Mouse (Mus musculus) ovary, adult 18-20 months (tissue): ENCODE measurements around the gene Adgrl3.

Experiments
- DNase-seq: peaks from one replicate; pipeline ENCODE4 v3.0.0; 2022; ENCODE audit warnings: low spot score, mixed read lengths

Adgrl3 gene

DNA sequence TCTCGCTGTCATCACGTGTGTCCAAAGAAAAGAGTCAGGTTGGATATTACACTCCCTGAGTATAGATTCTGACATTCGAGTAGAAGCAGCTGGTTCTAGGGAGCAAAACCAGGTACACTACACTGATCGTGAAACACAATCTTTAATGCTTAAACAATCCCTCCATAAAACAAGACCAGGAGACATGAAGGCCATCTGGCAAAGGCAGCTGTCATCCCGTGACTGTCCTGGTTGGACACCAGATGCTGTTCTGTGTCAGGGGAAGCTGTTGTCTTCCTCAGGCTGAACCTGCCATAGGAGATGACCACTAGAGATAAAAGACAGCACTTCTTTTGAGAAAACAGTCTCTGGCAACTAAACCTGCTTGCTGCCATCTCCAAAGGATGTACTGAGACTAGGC, 228.8 kb downstream of the Adgrl3 start:
- no peak for DNase-seq

DNA sequence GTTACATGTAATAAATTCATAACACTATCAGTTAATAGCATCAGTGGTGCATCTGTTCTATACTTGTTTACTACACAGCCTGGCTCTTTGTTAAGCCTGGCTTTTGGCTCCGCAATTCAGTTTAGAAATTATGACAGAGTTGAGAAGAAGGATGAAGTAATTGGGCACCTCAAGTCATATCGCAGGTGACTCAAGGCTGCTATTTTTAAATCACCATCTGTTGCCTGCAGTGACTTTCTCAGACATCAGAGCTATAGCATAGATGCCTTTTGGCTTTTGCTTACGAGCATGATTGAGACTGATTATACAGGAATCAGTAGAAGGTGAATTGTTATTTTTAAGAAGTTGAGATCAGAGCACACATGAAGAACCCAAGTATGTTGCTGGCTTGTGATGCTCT, 236.2 kb downstream of the Adgrl3 start:
- DNase-seq, result no peak

DNA sequence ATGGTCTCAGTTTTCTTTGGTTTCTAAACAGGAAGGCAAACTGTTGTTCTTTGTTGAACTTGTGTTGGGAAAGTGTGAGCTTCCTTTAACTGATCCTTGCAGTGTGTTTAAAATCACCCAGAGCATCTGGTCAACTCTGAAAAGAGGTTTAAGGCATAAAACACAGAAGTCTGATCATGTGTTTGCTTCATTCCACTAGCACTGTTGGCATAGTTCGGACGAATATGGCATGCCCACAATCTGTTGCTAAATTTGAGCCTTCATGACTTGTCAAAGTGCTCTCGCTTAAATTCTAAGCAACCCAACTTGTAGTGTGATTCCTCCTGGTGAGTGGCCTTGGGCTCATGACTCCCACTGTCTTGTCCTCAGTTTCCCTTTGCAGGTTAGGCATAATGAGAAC, 249.8 kb downstream of the Adgrl3 start:
- no peak for DNase-seq

GRCm38 (mm10) chr5:81275346-81276047, 255.6 kb downstream of the Adgrl3 start:
- DNase-seq, result no peak

GRCm38 (mm10) chr5:81279246-81279645, 259.3 kb downstream of the Adgrl3 start:
- no peak for DNase-seq

DNA sequence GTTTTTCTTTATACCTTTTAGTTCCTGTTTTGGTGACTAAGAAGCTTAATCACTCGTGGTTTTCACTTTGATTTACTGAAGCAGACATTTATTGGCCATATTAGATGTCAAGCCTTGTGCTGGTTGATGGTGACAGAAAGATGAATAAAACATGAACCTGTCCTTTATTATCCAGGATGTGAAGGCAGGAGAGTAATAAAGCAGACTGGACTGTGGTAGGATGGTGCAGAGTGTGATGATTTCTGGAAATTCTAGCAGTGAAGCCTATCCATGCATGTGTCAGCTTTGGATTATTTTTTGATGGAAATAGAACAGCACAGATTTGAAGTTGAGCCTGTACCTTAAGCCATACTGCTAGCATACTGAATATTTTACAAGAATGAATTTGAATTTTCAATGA, 265.7 kb downstream of the Adgrl3 start:
- DNase-seq, result no peak

DNA sequence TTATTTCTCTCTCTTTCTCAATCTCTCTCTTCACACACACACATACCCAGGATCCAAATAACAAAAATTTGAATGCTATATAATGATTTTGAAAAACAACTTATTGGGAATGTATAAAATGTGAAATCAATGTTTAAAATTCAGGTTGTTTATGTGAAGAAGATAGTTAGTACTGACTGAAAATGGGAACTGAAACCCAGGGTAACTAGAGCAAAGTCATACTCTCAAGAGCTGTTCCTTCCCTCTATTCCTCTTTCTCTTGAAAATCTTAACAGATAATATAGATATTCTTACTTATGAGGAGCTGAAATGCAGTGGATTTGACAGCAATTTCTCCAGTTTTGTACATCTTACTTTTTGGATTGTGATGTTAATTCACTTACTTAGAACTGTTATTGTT, 281.9 kb downstream of the Adgrl3 start:
- no peak for DNase-seq

- DNase-seq, result no peak
Observed at GRCm38 (mm10) chr5:81317406-81318112, 297.6 kb downstream of the Adgrl3 start.

DNA sequence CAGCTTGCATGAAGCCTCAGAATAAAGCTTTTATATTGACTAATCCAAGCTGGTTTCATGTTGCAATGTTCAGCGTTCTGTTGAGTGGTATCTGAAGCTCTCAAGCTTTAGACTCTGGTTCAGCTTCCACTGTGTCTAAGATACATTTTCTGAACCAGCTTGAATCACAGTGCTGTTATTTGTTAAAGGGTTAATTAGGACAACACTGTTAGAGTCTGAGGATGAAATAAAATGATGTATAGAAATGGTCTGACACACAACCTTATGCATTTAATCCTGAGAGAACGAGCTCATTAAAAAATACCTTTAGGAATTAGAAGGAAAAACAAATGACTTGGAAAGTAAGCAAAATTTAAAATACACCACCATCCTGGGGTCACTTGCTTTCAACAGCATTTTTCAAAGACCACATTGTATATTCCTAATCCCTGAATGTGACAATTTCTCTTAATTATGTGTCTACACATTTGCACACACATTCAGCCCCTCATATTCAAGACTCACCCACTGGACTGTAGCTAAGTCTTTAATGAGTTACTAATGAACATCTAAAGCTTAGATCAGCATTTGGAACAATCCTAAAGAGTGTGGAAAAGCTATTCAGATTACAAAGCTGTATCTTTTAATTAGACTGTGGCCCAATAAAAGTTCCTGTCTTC, 301.5 kb downstream of the Adgrl3 start:
- no peak for DNase-seq

DNA sequence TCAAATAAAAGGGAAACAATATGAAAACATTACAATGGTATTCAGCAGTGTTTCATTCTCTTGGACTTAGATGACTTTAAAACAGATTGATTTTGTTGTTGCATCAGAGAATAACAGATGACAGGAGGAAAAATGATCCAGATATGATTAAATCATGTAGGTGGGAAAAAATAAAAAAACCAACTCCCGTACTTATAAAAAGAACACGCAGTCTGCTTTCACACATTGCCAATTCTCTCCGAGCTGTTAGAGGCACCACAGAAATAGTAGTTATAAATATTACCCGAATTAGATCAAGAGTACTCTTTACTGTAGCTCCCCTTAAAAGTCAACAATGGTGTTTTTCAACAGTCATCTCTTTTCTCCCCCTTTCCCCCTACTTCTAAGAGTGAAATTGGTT, 302.1 kb downstream of the Adgrl3 start:
- DNase-seq, result no peak

DNA sequence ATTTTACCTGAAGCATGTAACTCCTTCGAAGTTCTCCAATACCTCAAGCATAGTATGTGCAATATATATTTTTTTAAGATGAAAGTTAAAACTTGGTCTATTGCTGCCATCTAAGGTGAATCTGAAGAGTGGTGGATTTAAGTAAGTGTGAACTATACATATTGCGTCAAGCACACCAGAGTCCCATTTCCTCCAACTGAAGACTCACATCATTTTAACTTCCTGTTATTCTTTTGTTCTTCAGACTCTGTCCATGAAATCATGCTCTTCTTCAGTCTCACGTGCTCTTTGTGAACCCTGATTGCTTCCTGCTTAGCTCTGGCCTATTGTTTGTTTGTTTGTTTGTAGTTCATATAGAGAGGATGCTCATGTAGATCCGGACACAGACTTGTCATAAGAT, 307.0 kb downstream of the Adgrl3 start:
- DNase-seq, result no peak

DNA sequence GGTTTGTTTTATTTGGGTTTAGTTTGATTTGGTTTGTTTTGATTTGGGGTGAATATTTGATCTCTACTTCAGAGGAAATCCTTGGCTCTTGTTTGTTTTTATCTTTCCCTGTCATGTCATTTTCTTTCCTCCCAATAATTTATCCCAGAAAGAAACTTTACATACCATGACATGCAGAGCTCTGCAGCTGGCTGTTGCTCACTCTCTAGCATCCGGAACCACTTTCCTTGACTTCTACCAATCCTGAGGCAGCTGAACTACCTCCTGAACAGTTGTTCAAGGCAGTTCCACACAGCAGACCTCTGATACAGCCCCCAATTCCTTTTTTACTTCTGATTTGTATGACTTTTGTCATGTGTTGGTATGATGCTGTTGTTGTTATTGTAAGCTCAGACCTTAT, 307.5 kb downstream of the Adgrl3 start:
- DNase-seq, result no peak

DNA sequence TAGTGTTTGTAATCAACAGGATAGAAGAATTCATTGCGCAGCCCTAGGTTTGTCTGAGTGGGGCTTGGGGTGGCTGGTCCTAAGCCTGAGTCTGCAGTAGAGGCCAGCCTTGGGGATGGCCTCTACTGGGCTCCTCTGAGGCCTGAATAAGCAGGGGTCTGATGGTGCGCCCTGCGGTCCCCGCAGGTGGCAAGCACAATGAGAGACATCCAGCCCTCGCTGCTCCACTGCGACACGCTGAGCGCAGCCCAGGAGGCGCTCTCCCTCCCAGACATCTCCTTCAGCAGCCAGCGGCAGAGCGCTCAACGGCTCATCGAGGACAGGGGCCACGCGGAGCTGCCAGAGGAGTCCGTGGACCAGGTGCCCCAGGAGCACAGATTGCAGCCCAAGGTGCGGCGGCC, 309.6 kb downstream of the Adgrl3 start:
- DNase-seq, result no peak

- DNase-seq, result no peak
Observed at GRCm38 (mm10) chr5:81344330-81344729, 324.4 kb downstream of the Adgrl3 start.

DNA sequence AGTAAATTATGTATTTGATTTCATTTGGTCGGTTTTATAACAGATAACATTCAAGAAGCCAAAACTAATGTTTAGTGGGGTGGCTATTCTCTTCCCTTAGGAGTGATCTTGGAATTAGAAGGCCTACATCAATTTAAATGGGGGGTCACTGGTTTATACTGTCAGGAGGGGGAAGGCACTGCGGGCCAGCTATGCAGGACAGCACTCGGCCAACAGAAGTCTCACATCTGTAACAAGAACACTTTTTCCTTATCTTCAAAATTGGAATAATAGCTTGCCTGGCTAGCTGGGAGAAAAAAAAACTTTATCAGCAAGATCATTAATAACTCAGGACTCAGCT, 325.1 kb downstream of the Adgrl3 start:
- DNase-seq, result no peak

GRCm38 (mm10) chr5:81345436-81346131, 325.6 kb downstream of the Adgrl3 start:
- DNase-seq, result no peak

DNA sequence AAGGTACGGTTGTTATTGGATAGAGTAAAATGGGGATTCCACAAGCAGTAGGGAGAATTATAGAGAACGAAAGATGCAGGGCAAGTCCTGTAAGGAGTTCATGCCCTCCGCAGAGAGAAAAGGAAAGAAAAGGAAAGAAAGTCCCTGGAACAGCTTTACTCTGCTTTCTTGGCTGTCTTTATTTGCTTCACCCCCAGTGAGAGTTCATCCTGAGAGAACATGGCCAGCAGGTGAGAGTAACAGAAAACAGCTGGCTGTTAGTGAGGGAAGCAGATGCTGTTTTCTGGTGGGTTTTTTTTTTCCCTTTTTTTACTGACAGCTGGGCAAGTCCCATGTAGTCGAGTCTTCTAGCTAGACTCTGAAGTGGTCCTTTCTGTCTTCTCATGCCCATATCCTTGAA, 327.6 kb downstream of the Adgrl3 start:
- DNase-seq, result no peak

GRCm38 (mm10) chr5:81359560-81359959, 339.6 kb downstream of the Adgrl3 start:
- no peak for DNase-seq

DNA sequence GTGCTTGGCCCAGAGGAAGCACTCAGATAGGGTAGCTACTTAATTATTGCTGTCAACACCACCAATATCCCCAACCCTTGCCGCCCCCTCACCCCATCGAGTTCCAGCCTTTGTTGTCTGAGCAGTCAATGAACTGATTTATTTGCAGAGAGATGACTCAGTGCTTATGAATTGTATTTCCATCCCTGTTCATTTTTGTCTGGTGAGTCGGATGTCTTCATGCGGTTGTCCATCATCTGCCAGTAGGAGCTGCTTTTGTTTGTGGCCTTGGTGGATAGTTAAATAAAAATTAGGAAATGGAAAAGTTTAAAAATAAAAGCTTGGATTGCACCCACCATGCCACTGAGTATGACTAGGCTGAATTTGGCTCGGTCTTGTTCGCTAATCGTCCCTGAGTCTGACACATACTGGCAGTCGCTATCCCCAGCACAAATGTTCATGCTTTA, 344.3 kb downstream of the Adgrl3 start:
- DNase-seq, result no peak

DNA sequence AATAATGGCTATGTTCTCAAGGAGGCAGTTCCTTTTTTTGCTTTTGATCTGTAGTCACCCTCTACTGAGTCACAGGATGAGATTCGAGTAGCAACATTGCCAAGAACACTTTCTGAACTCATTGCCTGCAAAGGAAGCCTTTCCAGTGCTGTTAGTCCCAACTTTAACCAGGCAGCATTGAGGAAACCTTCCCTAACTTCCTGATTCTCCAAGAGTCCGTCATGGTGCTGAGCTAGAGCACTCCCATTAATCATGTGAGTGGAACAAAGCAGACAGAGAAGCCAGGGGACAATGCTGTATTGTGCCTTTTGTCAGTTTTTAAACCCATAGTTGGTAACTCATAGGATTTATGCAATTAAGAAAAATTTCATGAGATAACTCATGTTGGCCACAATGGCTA, 345.3 kb downstream of the Adgrl3 start:
- no peak for DNase-seq

DNA sequence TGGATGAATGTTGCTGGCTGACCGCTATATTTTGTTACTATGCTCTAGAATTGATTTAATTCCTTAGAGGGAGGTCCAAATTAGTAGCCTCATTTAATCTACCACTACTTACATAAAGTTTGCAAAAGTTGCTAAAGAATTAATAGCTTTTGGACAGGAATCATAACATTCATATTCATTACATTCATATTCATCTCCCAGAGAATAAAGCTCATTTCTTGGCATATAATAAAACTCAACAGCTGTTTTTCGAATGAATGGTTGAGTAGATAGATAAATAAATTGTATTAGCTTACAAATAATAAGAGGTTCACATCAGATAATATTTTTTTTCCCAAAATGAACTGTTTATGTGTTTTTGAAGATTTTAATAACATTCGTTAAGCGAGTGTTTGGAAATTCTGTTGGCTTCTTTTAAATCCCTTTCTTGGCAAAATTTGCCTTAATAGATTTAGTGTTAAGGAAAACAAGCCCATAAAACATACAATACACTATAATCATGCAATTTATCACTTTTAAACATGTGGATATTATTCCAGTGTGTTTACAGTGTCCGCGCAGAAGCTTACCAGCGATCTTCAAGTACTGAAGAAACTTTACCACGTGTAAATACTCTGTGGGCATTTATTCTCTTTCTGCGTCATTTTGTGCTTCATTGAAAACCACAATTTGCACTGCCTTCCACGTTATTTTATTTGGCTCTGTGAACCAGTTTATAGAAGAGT, 350.4 kb downstream of the Adgrl3 start:
- no peak for DNase-seq

DNA sequence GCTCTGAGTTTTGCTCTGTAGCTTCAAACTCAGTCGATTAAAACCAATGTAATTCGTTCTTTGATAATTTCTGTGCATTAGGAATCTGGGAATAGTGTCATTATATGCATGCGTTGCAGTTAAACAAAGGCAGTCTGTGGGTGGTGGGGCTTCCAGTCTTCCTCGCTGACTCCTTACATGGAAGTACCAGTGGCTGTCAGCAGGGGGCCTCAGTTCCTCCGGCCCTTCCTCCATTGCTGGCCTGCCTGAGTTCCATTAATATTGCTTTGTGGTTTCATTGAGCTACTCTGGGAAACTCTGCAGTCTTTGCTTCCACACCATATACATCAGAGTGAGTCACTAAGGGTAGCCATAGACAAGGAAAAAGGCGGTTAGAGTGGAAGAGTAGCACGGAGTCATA, 356.1 kb downstream of the Adgrl3 start:
- no peak for DNase-seq
